Mouse (Mus musculus) monocyte, adult 2 months (primary cell): ENCODE data around the gene Lifr.

Source experiments
- DNase-seq, 2 experiments: peaks; one replicate each; pipeline ENCODE4 v3.0.0; 2022; ENCODE audit warnings: low spot score in 2 of 2, low read depth in 1 of 2

The Lifr gene

GRCm38 (mm10) chr15:7090211-7090765 lies at the start of gene Lifr:
Gene Lifr (plus strand): TSS chr15:7090614.
- no peak for DNase-seq

- DNase-seq = no peak
These were observed 46.2 kb upstream of the Lifr start for GRCm38 (mm10) chr15:7044081-7044749.

- DNase-seq = no peak
These were observed 45.4 kb upstream of the Lifr start for GRCm38 (mm10) chr15:7045056-7045455.

GRCm38 (mm10) chr15:7047931-7048330 lies 42.5 kb upstream of the Lifr start:
- DNase-seq = no peak

DNA sequence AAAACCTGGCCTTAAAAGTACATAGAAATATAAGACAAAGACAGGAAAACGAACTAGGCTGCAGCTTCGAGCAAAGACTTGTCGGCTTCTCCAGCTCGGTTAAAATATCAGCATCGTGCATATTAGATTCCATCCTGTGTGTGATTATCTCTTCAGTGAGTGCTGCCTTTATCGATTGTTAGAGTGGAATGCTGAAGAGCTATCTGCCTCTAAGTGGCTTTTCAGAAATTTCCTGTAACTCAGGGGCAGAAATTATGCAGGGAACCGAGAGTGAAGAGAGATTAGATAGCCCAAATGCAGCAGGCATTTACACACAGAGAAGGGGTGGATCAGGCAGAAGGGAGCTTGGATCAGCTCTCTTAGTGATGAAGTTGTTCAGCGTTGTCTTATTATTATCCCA lies 41.5 kb upstream of the Lifr start:
- no peak for DNase-seq

GRCm38 (mm10) chr15:7051666-7052065 lies 38.7 kb upstream of the Lifr start:
- DNase-seq = no peak

DNA sequence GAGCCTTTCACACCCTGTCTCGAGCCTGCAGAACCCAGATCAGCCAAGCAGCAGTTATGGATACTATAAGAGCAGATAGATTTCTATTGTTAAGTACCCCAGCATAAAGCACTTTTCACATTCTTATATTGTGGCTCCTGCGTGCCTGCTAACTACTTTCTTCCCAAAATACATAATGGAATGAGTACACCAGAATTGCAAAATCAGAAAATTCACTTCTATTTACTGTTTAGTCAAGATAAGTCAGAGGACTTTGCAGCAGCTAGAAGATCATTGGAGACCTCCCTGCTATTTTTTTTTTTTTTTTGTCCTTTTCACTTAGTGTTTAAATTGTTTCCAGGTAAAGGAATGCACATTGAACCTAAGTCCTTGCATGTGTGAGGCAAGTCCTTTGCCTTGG lies 38.3 kb upstream of the Lifr start:
- DNase-seq = no peak

- no peak for DNase-seq
These were observed 33.6 kb upstream of the Lifr start for GRCm38 (mm10) chr15:7056851-7057250.

- DNase-seq = no peak
These were observed 29.9 kb upstream of the Lifr start for GRCm38 (mm10) chr15:7060522-7060921.

GRCm38 (mm10) chr15:7061995-7062697 lies 28.3 kb upstream of the Lifr start:
- no peak for DNase-seq

GRCm38 (mm10) chr15:7062698-7063009 lies 27.8 kb upstream of the Lifr start:
- DNase-seq = no peak

GRCm38 (mm10) chr15:7063521-7064240 lies 26.7 kb upstream of the Lifr start:
- no peak for DNase-seq

DNA sequence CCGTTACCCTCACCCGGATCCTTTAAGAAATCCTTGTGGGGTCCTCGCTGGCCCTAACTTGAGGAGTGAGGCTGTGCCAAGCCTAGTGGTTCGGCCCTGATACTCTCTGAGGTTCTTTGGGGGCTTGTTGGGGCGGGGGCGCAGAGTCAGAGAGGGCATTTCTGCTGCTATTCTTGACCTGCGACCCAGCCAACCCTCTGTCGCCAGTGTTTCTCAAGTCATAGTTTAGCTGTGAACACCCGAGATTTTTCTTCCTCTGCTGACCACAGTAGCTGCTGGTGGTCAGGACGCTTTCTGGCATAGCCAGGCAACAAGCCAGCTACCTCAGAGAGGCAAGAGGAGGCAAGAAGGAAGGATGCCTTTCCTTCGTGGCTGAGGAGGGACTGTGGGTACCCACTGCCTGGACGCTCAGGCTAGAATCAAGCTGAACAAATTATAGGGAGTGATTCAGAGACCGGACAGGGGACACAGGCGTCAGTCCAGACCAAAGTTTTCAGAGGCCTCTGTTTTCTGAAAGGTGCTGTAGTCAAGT lies 25.4 kb upstream of the Lifr start:
- no peak for DNase-seq

DNA sequence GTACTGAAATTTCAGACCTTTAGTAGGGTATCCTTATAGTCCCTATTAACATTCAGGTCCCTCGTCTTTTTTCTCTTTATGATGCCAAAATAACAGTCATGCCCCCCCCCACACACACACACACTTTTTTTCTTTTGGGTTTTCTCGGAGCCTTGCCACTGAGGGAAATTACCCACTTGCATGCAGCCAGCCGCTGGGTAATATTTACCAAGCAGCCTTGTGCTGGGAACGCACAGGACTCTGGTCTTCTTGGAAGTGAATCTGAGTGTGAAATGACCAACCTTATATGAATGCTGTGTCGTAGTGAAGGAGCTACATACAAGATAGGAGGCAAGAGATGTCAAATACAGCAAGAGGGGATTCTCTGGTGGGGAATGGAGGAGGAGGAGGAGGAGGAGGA lies 24.8 kb upstream of the Lifr start:
- DNase-seq = no peak

DNA sequence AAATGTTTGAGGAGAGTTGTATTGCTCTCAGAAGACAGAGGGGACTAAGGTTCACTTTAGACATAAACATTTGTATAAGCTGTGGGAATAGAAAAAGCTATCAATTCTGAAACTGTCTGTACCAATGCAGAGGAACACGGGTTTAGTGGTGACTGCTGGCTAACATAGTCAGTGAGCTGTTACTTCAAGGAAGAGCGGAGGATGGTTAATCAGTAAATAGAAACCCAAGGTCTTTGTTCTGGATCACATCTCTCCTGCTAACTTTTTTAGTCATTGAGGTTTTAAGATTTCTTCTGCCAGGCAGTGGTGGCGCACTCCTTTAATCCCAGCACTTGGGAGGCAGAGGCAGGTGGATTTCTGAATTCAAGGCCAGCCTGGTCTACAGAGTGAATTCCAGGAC lies 23.7 kb upstream of the Lifr start:
- no peak for DNase-seq

DNA sequence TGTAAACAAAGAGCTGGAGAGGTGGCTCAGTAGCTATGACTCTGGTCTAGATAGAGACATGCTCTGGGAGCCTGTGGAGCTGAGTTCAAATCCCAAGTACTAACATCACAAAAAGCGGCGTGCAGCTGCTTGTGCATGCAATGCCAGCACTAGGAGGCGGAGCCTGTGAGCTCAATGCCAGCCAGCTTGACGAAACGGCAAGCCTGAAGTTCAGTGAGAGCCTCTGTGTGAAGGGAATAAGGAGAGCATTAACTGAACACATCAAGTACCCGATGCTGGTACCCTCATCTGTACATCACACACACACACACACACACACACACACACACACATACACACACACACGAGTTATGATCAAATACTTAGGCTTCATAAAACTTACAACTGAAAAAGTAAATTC lies 21.0 kb upstream of the Lifr start:
- DNase-seq = no peak

GRCm38 (mm10) chr15:7070199-7070794 lies 20.1 kb upstream of the Lifr start:
- no peak for DNase-seq

DNA sequence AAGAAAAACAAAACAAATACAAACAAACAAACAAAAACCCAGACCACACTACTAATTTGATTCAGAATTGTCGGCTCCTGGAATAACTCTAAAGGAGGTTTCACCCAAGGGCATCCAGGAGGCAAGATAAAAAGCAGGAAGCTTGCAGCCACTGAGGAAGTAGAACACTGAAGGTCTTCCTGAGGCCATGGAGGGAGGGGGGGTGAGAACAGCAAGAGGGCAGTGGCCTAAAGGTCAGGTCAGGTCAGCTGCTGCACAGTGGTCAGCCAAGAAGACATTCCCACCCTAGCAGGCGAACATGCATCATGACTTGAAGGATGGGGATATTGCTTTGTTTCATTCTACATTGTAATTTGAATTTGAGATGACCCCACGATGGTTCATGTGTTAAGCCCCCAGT lies 17.1 kb upstream of the Lifr start:
- DNase-seq = no peak

GRCm38 (mm10) chr15:7075185-7075584 lies 15.2 kb upstream of the Lifr start:
- DNase-seq = no peak

DNA sequence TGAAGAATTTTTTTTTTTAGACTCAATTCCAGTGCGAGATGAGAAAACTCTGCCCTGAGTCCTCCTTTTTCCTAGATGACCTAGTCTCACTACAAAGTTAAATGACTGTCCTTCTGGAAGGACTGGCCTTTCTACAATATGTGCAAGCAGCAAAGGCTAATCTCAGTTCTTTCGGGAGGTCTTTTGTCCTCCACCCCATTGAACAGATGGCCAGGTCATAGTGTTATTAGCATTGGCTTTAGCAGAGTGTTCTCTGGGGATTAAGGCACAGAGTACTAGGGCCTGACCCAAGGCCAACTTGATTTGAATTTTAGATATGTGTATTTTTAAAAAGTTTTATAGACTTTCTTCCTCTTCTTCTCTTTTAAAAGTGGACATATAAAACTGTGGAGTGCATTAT lies 12.1 kb upstream of the Lifr start:
- DNase-seq = no peak

DNA sequence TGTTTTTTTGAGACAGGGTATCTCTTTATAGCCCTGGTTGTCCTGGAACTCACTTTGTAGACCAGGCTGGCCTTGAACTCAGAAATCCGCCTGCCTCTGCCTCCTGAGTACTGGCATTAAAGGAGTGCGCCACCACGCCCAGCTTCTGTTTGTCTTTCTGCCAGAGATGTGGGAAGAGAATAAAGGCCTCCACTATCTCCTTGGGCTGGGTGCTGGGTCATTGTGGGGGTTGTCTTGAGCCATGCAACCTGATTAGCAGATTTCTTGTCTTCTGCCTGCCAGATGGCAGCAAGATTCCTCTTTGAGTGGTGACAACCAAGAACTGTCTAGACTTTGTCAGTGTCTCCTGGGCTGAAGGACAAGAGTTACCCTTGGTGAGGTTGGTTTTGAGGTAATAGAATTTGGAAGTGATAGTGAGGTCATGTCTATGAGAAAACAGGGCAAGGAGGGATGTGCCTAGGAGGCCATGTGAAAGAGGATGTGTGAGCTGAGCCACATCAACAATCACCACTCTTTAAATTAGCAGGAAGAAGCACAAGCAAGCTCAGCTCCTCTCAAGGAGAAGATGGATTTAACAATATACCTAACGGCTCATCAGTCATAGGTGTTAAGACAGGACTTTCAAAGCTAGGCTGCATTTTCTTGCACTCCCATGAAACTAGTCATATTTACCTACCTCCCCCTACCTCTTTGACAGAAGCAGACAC lies 10.6 kb upstream of the Lifr start:
- DNase-seq = no peak
